Mouse (Mus musculus) lung, adult 2 months (tissue): ENCODE results near the gene Nme7. TPM values are rescaled to one million over a fixed set of nuclear protein-coding genes. Genes with fewer than 3 reads are reported as not detected.

Experiments used
- DNase-seq: peaks from one replicate; pipeline ENCODE4 v3.0.0; 2022
- H3K4me1 ChIP-seq: fragments of 200-500 bp; 2 replicates; pipeline ENCODE4 v1.6.1; 2011; ENCODE audit warnings: low read length; ENCODE audit not compliant: control insufficient read depth, insufficient read depth
- H3K4me3 ChIP-seq: fragments of 200-500 bp; replicated peaks from 2 replicates; pipeline ENCODE3; 2011; ENCODE audit warnings: low read depth, mild to moderate bottlenecking, control low read depth, low read length; ENCODE audit errors: extremely low read depth
- CTCF ChIP-seq: fragments of 200-500 bp; IDR thresholded peaks from 2 replicates; pipeline ENCODE4 v1.5.1; 2011; ENCODE audit warnings: mild to moderate bottlenecking, low read length, control low read depth; ENCODE audit not compliant: insufficient read depth
- POLR2A ChIP-seq: fragments of 200-500 bp; IDR thresholded peaks from 2 replicates; pipeline ENCODE4 v1.6.1; 2011; ENCODE audit warnings: low read depth, mild to moderate bottlenecking, control low read depth, low read length, borderline replicate concordance; ENCODE audit errors: extremely low read depth
- WGBS: fragments of 180-500 bp; shearing (Covaris S2); methylation state at CpG from one replicate; pipeline ENCODE4 v1.1.7; 2018; 5-methylcytosine and 5-hydroxymethylcytosine counted together
- polyA plus RNA-seq: library from polyadenylated mRNA; depleted of rRNA; stranded (reverse); fragments of >200 nt; gene quantifications from 2 replicates; pipeline ENCODE4 v1.2.3, GENCODE M21; 2012

Gene Nme7
- polyA plus RNA-seq, 1 experiment: 5.0 TPM

DNA sequence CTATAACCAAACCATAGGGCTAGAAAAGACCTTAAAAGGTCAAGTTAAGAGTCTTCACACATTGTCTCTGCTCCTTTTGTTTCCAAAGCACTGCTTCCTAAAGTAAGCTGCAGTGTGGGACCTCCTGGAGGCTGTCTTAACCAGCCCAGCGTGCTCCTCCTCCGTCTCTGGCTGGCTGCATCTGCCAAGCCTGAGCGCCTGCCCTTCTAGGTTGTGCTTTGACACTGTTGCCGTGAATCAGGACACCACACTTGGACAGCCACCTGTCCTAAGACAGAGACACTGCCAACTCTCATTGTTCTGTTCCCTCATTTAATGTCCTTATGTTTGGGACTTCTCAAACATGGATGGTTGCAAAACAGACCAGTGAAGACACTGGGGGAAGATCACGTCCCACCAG, 102.6 kb downstream of the Nme7 start:
- no peak overlapping the region for H3K4me3 ChIP-seq
- 82% methylated on average over 5 of the region's 5 CpGs for WGBS
- DNase-seq: no peak

DNA sequence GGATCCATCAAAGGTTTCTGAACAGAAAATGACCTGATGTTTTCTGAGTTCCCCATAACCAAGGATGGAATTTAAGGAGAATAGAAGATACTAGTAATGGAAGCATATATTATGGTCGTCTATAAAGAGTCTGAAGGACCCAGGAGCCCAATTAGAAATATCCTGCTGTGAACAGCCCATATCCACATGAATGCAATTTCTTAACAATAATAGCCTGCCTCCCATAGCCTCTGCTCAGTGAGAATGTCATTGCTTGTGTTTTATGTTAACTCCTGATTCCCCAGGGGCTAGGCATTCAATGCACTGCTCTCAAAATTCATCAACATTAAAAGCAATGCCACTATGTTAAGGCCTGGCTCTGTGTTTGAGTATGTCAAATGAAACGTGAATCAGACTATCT, 104.7 kb downstream of the Nme7 start:
- DNase-seq: no peak
- peaks cover 8% of the 10 kb centered on the region for H3K4me1 ChIP-seq
- H3K4me3 ChIP-seq: no peak overlapping the region
- TF ChIP-seq CTCF (no peak), POLR2A (no peak)
- WGBS: 90% methylated on average over 2 of the region's 2 CpGs

More for the DNA sequence above, 102.6 kb downstream of the Nme7 start:
- TF ChIP-seq CTCF: no peak
- no peak for TF ChIP-seq POLR2A
- peaks cover 8% of the 10 kb centered on the region for H3K4me1 ChIP-seq

DNA sequence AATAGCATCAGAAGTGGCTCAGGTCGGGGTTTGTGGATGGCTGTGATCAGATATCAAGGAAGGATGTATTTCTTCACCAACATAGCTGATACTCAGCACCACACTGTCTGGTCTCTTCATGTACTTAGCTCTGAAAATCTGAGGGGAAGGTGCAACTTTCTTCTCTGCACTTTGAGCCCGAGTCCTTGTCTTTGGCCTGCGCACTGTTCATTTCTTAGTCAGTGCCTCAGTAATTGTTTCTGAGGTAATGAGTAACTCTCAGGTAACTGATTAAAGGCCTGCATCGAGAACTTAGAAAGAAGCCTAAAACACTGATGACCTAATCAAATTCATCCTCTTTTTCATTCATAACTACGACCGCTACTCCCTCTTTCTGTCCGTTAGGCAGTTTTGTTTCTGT, 107.4 kb downstream of the Nme7 start:
- TF ChIP-seq CTCF: no peak
- no peak for TF ChIP-seq POLR2A
- 0 out of 2 replicates have a peak, but pooled peaks cover 2% of the 10 kb centered on the region for H3K4me1 ChIP-seq
- 92% methylated on average over 7 of the region's 7 CpGs for WGBS
- DNase-seq: no peak
- H3K4me3 ChIP-seq: no peak overlapping the region

DNA sequence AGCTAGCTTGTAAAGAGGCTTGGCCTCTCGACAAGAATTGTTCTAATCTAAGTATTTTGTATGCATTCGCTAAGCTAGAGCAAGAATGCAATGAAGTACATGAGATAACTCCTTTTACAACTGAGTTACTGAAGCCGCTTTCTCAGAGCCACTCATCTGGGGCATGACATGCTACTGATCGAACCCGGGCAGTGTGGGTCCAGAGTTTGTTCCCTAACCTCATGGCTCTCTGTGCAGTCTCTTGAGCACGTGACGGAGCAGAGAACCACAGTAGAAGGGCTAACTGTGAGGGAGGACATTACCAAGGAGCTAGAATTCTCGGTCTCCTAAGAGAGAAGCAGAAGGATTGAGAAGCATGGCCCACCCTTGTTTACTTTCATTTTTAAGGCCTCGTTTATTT, 109.0 kb downstream of the Nme7 start:
- DNase-seq: no peak
- WGBS: 85% methylated on average over 9 of the region's 9 CpGs
- Histone ChIP-seq H3K4me3 (no peak overlapping the region), H3K4me1 (0 out of 2 replicates have a peak, but pooled peaks cover 2% of the 10 kb centered on the region)
- TF ChIP-seq CTCF (no peak), POLR2A (no peak)

DNA sequence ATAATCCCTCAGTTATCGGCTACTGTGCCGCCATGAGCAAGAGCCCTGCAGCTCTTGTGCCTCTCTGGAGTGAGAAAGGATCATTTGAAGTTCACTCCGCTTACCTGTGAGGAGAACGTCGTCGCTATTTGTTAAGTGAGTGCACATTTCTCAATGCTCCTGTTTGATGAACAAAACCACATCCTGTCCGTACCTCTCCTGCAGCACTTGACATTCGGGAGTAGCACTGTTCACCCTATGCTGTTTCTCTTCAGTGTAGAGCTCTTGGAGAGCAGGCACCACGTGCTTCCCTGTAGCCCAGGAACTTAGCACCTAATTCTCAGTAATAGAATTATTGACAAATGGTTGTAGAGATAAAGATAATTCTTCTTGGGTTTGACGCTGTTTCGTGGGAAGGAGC, 109.7 kb downstream of the Nme7 start:
- TF ChIP-seq POLR2A: no peak
- TF ChIP-seq CTCF: no peak
- 0 out of 2 replicates have a peak, but pooled peaks cover 2% of the 10 kb centered on the region for H3K4me1 ChIP-seq
- DNase-seq: no peak
- H3K4me3 ChIP-seq: no peak overlapping the region
- 68% methylated on average over 11 of the region's 11 CpGs for WGBS

DNA sequence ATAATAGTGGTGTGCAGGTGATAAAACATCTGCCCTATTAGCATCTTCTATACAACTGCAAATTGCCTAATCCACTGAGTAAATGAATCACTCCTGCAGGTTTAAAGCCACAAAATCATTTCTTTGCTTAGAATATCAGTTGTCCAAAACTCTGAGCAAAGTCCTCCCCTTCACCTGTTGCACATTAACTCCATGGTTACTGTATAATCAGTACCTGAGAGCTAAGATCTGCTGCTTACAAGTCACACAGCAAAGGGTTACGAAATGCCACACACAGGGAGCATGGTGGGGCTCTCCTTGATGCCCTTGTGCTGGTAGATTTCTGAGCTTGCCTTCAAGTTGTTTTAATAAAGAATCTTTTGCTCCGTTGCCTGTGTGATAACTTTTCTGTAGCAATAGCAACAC, 111.4 kb downstream of the Nme7 start:
- 0 out of 2 replicates have a peak, but pooled peaks cover 2% of the 10 kb centered on the region for H3K4me1 ChIP-seq
- DNase-seq: no peak
- H3K4me3 ChIP-seq: no peak overlapping the region
- TF ChIP-seq CTCF: no peak
- TF ChIP-seq POLR2A: no peak
- WGBS: 80% methylated on average over 2 of the region's 2 CpGs

DNA sequence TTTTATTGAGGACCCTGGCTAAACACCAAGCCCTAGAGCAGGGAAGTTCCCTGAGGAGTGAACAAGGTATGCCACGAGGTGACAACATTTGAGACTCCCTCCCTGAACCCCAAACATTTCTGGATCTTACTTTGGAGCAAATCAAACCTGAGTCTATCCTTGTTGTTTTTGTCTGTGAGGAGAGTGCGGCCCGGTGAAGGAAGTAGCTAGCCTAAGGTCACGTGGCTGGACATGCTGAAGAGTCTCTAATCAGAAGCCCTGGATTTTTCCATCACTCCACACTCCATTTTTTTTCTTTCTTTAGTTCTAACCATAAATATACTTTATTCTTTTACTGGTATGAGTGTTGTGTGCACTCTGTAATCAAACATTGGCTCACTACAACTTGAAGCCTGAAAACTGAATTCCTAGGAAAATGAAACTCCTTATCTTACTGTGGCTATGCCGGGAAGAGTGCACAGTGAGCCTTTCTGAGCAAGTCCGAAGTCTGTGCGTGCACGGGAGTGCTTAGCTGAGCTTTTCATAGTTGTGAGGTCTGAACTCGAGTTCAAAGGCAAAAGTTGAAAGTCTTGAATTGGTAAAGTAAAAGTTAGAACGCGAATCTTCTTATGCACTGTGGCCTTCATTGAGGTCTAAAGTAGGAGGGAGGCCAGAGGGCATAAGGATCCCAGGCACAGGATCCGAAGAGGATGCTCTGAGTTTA, 112.9 kb downstream of the Nme7 start:
- H3K4me1 ChIP-seq: 0 out of 2 replicates have a peak, but pooled peaks cover 2% of the 10 kb centered on the region
- H3K4me3 ChIP-seq: no peak overlapping the region
- no peak for DNase-seq
- TF ChIP-seq CTCF (no peak), POLR2A (no peak)
- WGBS: 67% methylated on average over 12 of the region's 12 CpGs

DNA sequence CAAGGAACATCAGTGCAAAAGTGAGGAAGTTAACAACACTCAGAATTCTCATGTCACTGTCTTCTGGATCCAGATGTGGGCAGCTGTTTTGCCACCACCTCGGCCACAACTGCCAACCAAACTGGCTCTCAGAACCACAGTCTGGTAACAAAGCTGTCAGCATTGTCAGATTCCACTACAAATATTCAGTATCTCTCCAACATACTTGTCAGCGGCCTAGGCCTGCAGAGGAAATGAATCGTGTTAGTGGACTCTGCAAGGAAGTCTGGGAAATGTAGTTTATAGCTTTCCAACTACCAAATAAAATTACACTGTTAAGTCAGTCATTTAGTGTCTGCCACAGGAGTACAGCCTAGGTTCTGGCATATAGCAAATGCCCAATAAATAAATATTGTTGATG, 113.7 kb downstream of the Nme7 start:
- Histone ChIP-seq H3K4me1 (0 out of 2 replicates have a peak, but pooled peaks cover 2% of the 10 kb centered on the region), H3K4me3 (no peak overlapping the region)
- TF ChIP-seq POLR2A: no peak
- no peak for TF ChIP-seq CTCF
- no peak for DNase-seq
- 50% methylated on average over 3 of the region's 3 CpGs for WGBS

DNA sequence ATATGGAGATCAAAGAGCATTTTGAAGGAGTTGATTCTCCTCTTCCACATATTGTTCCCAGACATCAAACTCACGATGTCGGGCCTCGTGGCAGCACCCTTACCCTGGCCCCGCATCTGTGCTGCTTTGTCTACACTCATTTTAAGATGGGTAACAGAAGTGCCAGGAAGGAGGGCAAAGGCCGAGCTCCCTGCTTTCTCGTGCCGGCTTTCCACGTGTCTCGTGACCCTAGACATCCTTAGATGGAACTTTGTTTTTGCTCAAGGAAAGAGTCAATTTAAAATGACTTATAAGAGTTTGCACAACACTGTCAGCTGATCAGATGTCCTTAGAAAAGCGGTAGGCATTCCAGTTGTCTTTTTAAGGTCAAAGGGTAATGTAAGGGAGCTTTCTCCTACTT, 114.4 kb downstream of the Nme7 start:
- Histone ChIP-seq H3K4me1 (0 out of 2 replicates have a peak, but pooled peaks cover 2% of the 10 kb centered on the region), H3K4me3 (no peak overlapping the region)
- no peak for TF ChIP-seq POLR2A
- no peak for TF ChIP-seq CTCF
- no peak for DNase-seq
- 79% methylated on average over 10 of the region's 10 CpGs for WGBS

DNA sequence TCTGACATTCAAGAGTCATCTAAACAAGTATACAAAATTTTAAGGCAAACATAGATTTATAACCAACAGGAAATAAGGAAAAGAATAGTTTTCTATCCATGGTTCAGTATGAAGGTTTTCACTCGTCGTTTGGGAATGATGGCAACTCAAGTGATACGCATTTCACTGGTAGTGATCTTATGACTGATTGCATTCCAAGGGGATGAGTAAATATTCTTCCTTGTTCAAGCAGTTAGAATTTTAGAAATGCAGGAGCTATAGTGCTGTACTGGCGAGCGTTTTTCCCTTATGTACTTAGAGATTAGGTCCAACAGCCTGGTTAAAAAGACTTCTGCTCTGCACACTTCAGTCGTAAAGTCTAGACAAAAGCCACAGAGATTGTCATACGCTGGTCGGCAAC, 115.5 kb downstream of the Nme7 start:
- 85% methylated on average over 8 of the region's 8 CpGs for WGBS
- Histone ChIP-seq H3K4me3 (no peak overlapping the region), H3K4me1 (no peaks in the 10 kb centered on the region)
- DNase-seq: no peak
- TF ChIP-seq POLR2A: no peak
- no peak for TF ChIP-seq CTCF
